Mouse (Mus musculus): ENCODE measurements around the gene Dnajc3. TPM values are rescaled to one million over a fixed set of nuclear protein-coding genes. Genes with fewer than 3 reads are reported as not detected.

Dnajc3 gene
- polyA plus RNA-seq, 1 experiment from 2014 or later: 34.1 TPM

GRCm38 (mm10) chr14:118958010-118958409 is 20.2 kb downstream of the Dnajc3 start:
- no peak for DNase-seq (ENCODE audit: low spot score)
- H3K9ac ChIP-seq (ENCODE audit: low read length): no peak overlapping the region

GRCm38 (mm10) chr14:118965356-118966000 is 27.7 kb downstream of the Dnajc3 start:
- Histone ChIP-seq H3K4me2 (ENCODE audit: low read depth, severe bottlenecking) (no peak overlapping the region), H3K4me1 (ENCODE audit: control insufficient read depth, insufficient read depth, low read length) (no peaks in the 10 kb centered on the region), H3K4me3 (ENCODE audit: low read depth, low read length) (no peak overlapping the region), H3K27me3 (ENCODE audit: control insufficient read depth, insufficient read depth, low read length) (no peaks in the 10 kb centered on the region), H3K9ac (ENCODE audit: low read length) (no peak overlapping the region), H3K9me3 (ENCODE audit: control insufficient read depth, low read length) (no peaks in the 10 kb centered on the region), H3K36me3 (ENCODE audit: control insufficient read depth, insufficient read depth, low read length) (no peaks in the 10 kb centered on the region; the same call in 1 of the 2 replicates), H3K27ac (replicated peaks; ENCODE audit: low read depth, low read length) (no peak overlapping the region)
- WGBS: 96% methylated on average over 4 of the region's 4 CpGs
- ATAC-seq (ENCODE audit: insufficient number of reproducible peaks, low FRiP score, low TSS enrichment, low read depth): no peak
- no peak for DNase-seq (ENCODE audit: low spot score)

More at GRCm38 (mm10) chr14:118958010-118958409, 20.2 kb downstream of the Dnajc3 start:
- H3K4me3 ChIP-seq (ENCODE audit: low read depth, low read length): no peak overlapping the region
- H3K4me2 ChIP-seq (ENCODE audit: low read depth, severe bottlenecking): no peak overlapping the region
- no peaks in the 10 kb centered on the region for H3K9me3 ChIP-seq (ENCODE audit: control insufficient read depth, low read length)
- H3K4me1 ChIP-seq (ENCODE audit: control insufficient read depth, insufficient read depth, low read length): no peaks in the 10 kb centered on the region
- H3K27me3 ChIP-seq (ENCODE audit: control insufficient read depth, insufficient read depth, low read length): no peaks in the 10 kb centered on the region
- WGBS: 92% methylated on average over 3 of the region's 3 CpGs
- H3K27ac ChIP-seq (replicated peaks; ENCODE audit: low read depth, low read length): no peak overlapping the region
- H3K36me3 ChIP-seq (ENCODE audit: control insufficient read depth, insufficient read depth, low read length): peaks cover 8% of the 10 kb centered on the region; the same call in 1 of the 2 replicates
- no peak for ATAC-seq (ENCODE audit: insufficient number of reproducible peaks, low FRiP score, low TSS enrichment, low read depth)

DNA sequence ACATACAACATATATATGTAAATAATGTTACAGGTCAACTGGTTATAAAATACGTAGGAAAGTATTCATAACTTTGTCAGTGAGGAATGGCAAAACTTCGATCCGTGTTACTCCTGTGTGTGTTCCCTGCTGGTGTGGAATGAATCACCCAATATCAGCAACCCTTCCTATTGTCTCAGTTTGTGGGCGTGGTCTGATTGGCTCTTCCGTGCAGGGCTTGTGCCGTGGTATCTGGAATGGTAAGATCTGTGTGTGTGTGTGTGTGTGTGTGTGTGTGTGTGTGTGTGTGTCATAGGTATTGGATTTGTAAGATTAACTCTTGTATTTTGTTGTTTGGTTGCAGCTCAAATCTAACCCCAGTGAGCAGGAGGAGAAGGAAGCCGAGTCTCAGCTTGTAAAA is 29.9 kb downstream of the Dnajc3 start:
- no peak overlapping the region for H3K4me2 ChIP-seq (ENCODE audit: low read depth, severe bottlenecking)
- ATAC-seq (ENCODE audit: insufficient number of reproducible peaks, low FRiP score, low TSS enrichment, low read depth) (no peak), DNase-seq (ENCODE audit: low spot score) (no peak)
- H3K4me1 ChIP-seq (ENCODE audit: control insufficient read depth, insufficient read depth, low read length): no peaks in the 10 kb centered on the region
- H3K9me3 ChIP-seq (ENCODE audit: control insufficient read depth, low read length): no peaks in the 10 kb centered on the region
- no peak overlapping the region for H3K4me3 ChIP-seq (ENCODE audit: low read depth, low read length)
- no peaks in the 10 kb centered on the region for H3K27me3 ChIP-seq (ENCODE audit: control insufficient read depth, insufficient read depth, low read length)
- H3K36me3 ChIP-seq (ENCODE audit: control insufficient read depth, insufficient read depth, low read length): peaks cover under 1% of the 10 kb centered on the region; the same call in 1 of the 2 replicates
- WGBS: 89% methylated on average over 7 of the region's 7 CpGs
- H3K9ac ChIP-seq (ENCODE audit: low read length): no peak overlapping the region
- H3K27ac ChIP-seq (replicated peaks; ENCODE audit: low read depth, low read length): no peak overlapping the region

- no peaks in the 10 kb centered on the region for H3K4me1 ChIP-seq (ENCODE audit: control insufficient read depth, insufficient read depth, low read length)
- no peak overlapping the region for H3K27ac ChIP-seq (replicated peaks; ENCODE audit: low read depth, low read length)
- no peak for ATAC-seq (ENCODE audit: insufficient number of reproducible peaks, low FRiP score, low TSS enrichment, low read depth)
- no peak overlapping the region for H3K9ac ChIP-seq (ENCODE audit: low read length)
- peaks cover 6% of the 10 kb centered on the region; the same call in 1 of the 2 replicates for H3K36me3 ChIP-seq (ENCODE audit: control insufficient read depth, insufficient read depth, low read length)
- no peaks in the 10 kb centered on the region for H3K9me3 ChIP-seq (ENCODE audit: control insufficient read depth, low read length)
- DNase-seq (ENCODE audit: low spot score): no peak
- no peak overlapping the region for H3K4me3 ChIP-seq (ENCODE audit: low read depth, low read length)
- H3K4me2 ChIP-seq (ENCODE audit: low read depth, severe bottlenecking): no peak overlapping the region
- no peaks in the 10 kb centered on the region for H3K27me3 ChIP-seq (ENCODE audit: control insufficient read depth, insufficient read depth, low read length)
- WGBS: 96% methylated on average over 6 of the region's 6 CpGs
These were observed 34.5 kb downstream of the Dnajc3 start for GRCm38 (mm10) chr14:118972268-118972667.

- Histone ChIP-seq H3K9me3 (ENCODE audit: control insufficient read depth, low read length) (no peaks in the 10 kb centered on the region), H3K4me3 (ENCODE audit: low read depth, low read length) (no peak overlapping the region), H3K9ac (ENCODE audit: low read length) (no peak overlapping the region), H3K36me3 (ENCODE audit: control insufficient read depth, insufficient read depth, low read length) (peaks cover 14% of the 10 kb centered on the region), H3K27ac (replicated peaks; ENCODE audit: low read depth, low read length) (no peak overlapping the region), H3K27me3 (ENCODE audit: control insufficient read depth, insufficient read depth, low read length) (no peaks in the 10 kb centered on the region), H3K4me2 (ENCODE audit: low read depth, severe bottlenecking) (no peak overlapping the region), H3K4me1 (ENCODE audit: control insufficient read depth, insufficient read depth, low read length) (no peaks in the 10 kb centered on the region)
- WGBS: 81% methylated on average over 8 of the region's 8 CpGs
- ATAC-seq (ENCODE audit: insufficient number of reproducible peaks, low FRiP score, low TSS enrichment, low read depth) (no peak), DNase-seq (ENCODE audit: low spot score) (no peak)
These were observed 39.5 kb downstream of the Dnajc3 start for GRCm38 (mm10) chr14:118977136-118977816.

DNA sequence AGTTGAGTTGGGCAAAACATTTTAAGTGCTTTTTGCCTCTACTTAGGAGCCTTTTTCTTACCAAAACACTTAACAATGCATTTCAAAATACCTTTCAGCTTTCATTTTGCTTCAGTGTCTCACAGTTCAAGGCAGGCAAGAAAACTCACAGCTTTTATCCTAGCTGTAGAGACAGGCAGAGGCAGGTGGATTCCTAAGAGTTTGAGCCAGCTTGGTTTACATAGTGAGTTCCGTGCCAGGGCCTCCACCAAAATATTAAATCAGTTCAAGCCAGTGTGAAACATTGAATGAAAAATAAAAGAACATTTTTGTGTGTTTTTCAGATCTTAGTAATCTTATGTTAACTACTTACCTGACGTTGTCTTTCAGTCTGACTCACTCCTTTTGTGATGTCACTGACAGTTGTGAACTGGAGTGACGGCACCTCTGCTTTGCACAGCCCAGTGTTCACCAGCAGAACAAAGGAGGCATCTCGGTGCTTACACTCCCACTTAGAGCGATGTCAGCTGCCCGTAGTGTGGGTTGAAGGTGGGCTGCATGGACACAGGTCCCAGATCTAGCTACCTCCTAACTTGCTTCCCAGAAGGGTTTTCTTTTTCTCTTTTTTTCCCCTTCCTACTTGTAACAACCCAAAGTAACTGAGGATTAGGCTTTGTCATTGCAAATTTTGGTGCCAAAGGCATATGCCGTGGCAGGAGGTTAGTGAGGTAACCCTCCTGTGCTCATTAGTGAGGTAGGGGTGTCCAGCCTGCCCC is 42.0 kb downstream of the Dnajc3 start:
- DNase-seq (ENCODE audit: low spot score) (no peak), ATAC-seq (ENCODE audit: insufficient number of reproducible peaks, low FRiP score, low TSS enrichment, low read depth) (no peak)
- no peaks in the 10 kb centered on the region for H3K9me3 ChIP-seq (ENCODE audit: control insufficient read depth, low read length)
- 86% methylated on average over 7 of the region's 7 CpGs for WGBS
- no peak overlapping the region for H3K27ac ChIP-seq (replicated peaks; ENCODE audit: low read depth, low read length)
- H3K4me3 ChIP-seq (ENCODE audit: low read depth, low read length): no peak overlapping the region
- H3K4me2 ChIP-seq (ENCODE audit: low read depth, severe bottlenecking): no peak overlapping the region
- no peaks in the 10 kb centered on the region for H3K4me1 ChIP-seq (ENCODE audit: control insufficient read depth, insufficient read depth, low read length)
- no peaks in the 10 kb centered on the region for H3K27me3 ChIP-seq (ENCODE audit: control insufficient read depth, insufficient read depth, low read length)
- no peak overlapping the region for H3K9ac ChIP-seq (ENCODE audit: low read length)
- H3K36me3 ChIP-seq (ENCODE audit: control insufficient read depth, insufficient read depth, low read length): peaks cover 14% of the 10 kb centered on the region

- ATAC-seq (ENCODE audit: insufficient number of reproducible peaks, low FRiP score, low TSS enrichment, low read depth): no peak
- H3K4me1 ChIP-seq (ENCODE audit: control insufficient read depth, insufficient read depth, low read length): no peaks in the 10 kb centered on the region
- H3K27me3 ChIP-seq (ENCODE audit: control insufficient read depth, insufficient read depth, low read length): no peaks in the 10 kb centered on the region
- no peak overlapping the region for H3K27ac ChIP-seq (replicated peaks; ENCODE audit: low read depth, low read length)
- 79% methylated on average over 5 of the region's 5 CpGs for WGBS
- H3K4me3 ChIP-seq (ENCODE audit: low read depth, low read length): no peak overlapping the region
- no peak overlapping the region for H3K9ac ChIP-seq (ENCODE audit: low read length)
- H3K9me3 ChIP-seq (ENCODE audit: control insufficient read depth, low read length): no peaks in the 10 kb centered on the region
- DNase-seq (ENCODE audit: low spot score): no peak
- peaks cover 14% of the 10 kb centered on the region for H3K36me3 ChIP-seq (ENCODE audit: control insufficient read depth, insufficient read depth, low read length)
- no peak overlapping the region for H3K4me2 ChIP-seq (ENCODE audit: low read depth, severe bottlenecking)
These were observed 42.6 kb downstream of the Dnajc3 start for GRCm38 (mm10) chr14:118980358-118980757.

DNA sequence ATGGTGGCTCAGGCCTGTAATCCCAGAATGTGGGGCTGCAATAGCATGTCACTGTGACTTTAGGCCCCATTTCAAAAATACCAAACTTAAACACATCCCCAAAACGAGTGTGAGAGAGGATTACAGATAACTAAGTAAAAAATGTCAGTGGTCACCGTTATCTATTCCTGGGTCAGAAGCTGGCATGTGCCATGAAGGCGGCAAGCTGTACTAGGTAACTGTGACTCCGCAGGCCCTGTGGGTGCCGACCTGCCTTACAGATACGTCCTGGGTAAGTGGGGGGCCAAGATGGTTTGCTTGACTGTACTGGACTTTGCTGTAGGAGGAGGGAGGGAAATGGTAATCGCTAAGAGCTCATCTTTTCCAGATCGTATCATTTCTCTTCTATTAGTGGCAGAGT is 43.1 kb downstream of the Dnajc3 start:
- no peaks in the 10 kb centered on the region for H3K27me3 ChIP-seq (ENCODE audit: control insufficient read depth, insufficient read depth, low read length)
- no peaks in the 10 kb centered on the region for H3K9me3 ChIP-seq (ENCODE audit: control insufficient read depth, low read length)
- H3K4me3 ChIP-seq (ENCODE audit: low read depth, low read length): no peak overlapping the region
- DNase-seq (ENCODE audit: low spot score) (no peak), ATAC-seq (ENCODE audit: insufficient number of reproducible peaks, low FRiP score, low TSS enrichment, low read depth) (no peak)
- peaks cover 13% of the 10 kb centered on the region for H3K36me3 ChIP-seq (ENCODE audit: control insufficient read depth, insufficient read depth, low read length)
- no peaks in the 10 kb centered on the region for H3K4me1 ChIP-seq (ENCODE audit: control insufficient read depth, insufficient read depth, low read length)
- no peak overlapping the region for H3K27ac ChIP-seq (replicated peaks; ENCODE audit: low read depth, low read length)
- no peak overlapping the region for H3K4me2 ChIP-seq (ENCODE audit: low read depth, severe bottlenecking)
- WGBS: 91% methylated on average over 8 of the region's 8 CpGs
- H3K9ac ChIP-seq (ENCODE audit: low read length): no peak overlapping the region
